Mouse (Mus musculus) activated CD4-positive, CD25-positive, alpha-beta regulatory T cell, adult 4 months (primary cell): ENCODE measurements around the gene Wfdc5. TPM values are rescaled to one million over a fixed set of nuclear protein-coding genes. Genes with fewer than 3 reads are reported as not detected.

Source experiments
- ATAC-seq: one replicate; pipeline ENCODE4 v1.8.0; 2017
- polyA plus RNA-seq, 2 experiments: library from polyadenylated mRNA; unstranded; fragments of 100-300 nt; shearing (Covaris generic); gene quantifications; one replicate each; pipeline ENCODE4 v1.2.1; 2017

Gene Wfdc5
- polyA plus RNA-seq, 2 experiments from 2014 or later = not detected

GRCm38 (mm10) chr2:164126533-164126955 lies 56.0 kb downstream of the Wfdc5 start:
- ATAC-seq = no peak

Other genes starting within 250 kb of the Wfdc5 start
- gene Ywhab, start 187.8 kb downstream of the Wfdc5 start, polyA plus RNA-seq = 10 to 100 TPM; 80.9 to 82.3 TPM
- 1 to 10 TPM; 2.9 to 4.1 TPM for gene Pabpc1l, start 157.3 kb downstream of the Wfdc5 start, polyA plus RNA-seq
- 100 to 1,000 TPM; 188 to 203 TPM for gene Stk4, start 112.4 kb downstream of the Wfdc5 start, polyA plus RNA-seq
- gene Tomm34, start 111.6 kb downstream of the Wfdc5 start, polyA plus RNA-seq = 100 to 1,000 TPM; 109 to 114 TPM
- gene Kcns1, start 11.6 kb downstream of the Wfdc5 start, polyA plus RNA-seq = under 1 TPM in 1 of 2 experiments, not detected in 1; 0.12 TPM
- gene Wfdc12, start 7.9 kb upstream of the Wfdc5 start, polyA plus RNA-seq = not detected
- not detected for gene Wfdc15a, start 17.4 kb upstream of the Wfdc5 start, polyA plus RNA-seq
- not detected for gene Wfdc15b, start 38.9 kb upstream of the Wfdc5 start, polyA plus RNA-seq
- gene Svs2, start 55.7 kb upstream of the Wfdc5 start, polyA plus RNA-seq = not detected
- gene Svs3b, start 73.9 kb upstream of the Wfdc5 start, polyA plus RNA-seq = not detected
- not detected for gene Svs4, start 95.7 kb upstream of the Wfdc5 start, polyA plus RNA-seq
- not detected for gene Svs3a, start 106.5 kb upstream of the Wfdc5 start, polyA plus RNA-seq
- gene Svs6, start 134.0 kb upstream of the Wfdc5 start, polyA plus RNA-seq = not detected
- not detected for gene Svs5, start 150.0 kb upstream of the Wfdc5 start, polyA plus RNA-seq
- gene Slpi, start 206.4 kb upstream of the Wfdc5 start, polyA plus RNA-seq = 1 to 10 TPM; 3.4 to 4.2 TPM
- gene Rbpjl, start 220.4 kb upstream of the Wfdc5 start, polyA plus RNA-seq = not detected
- gene Matn4, start 222.4 kb upstream of the Wfdc5 start, polyA plus RNA-seq = under 1 TPM in 1 of 2 experiments, not detected in 1; 0.32 TPM